Mouse (Mus musculus): Measurements from ENCODE around the gene Mastl. TPM values are rescaled to one million over a fixed set of nuclear protein-coding genes. Genes with fewer than 3 reads are reported as not detected.
A peak's percentile ranks its signal among the peaks of the same experiment; 100 is the strongest.

Gene Mastl
- polyA plus RNA-seq, 1 experiment from 2014 or later: 10.2 TPM

DNA sequence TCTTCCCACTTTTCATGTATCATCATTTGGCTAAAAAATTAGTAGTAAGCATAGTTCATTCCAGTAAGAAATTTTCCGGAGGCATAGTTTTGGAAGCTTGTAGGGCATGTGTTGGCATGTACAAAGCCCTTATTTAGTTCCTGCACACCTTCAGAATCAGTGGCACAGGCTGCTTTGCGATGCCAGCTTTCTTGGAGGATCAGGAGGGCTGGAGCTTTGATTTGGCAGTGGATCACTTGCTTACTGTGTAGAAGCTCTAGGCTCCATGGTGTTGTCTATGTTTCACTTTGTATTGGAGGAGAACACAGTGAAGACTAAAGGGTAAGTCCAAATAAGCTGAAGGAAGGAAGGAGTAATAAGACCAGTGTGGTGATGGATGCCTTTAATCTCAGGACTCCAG is 85.3 kb downstream of the Mastl start:
- H3K27ac ChIP-seq (ENCODE audit: low read depth, low read length): no peak overlapping the region
- H3K4me1 ChIP-seq (ENCODE audit: control insufficient read depth, insufficient read depth, low read length): no peaks in the 10 kb centered on the region
- no peak overlapping the region for H3K4me2 ChIP-seq
- H3K27me3 ChIP-seq (ENCODE audit: control insufficient read depth, insufficient read depth, low read length): no peaks in the 10 kb centered on the region
- no peak for ATAC-seq (replicated peaks; ENCODE audit: insufficient number of reproducible peaks, low FRiP score, low TSS enrichment)
- no peak overlapping the region for H3K9ac ChIP-seq (ENCODE audit: low read depth, low read length)
- no peaks in the 10 kb centered on the region for H3K9me3 ChIP-seq (replicated peaks; ENCODE audit: control insufficient read depth, low read length)
- no peak overlapping the region for H3K4me3 ChIP-seq (ENCODE audit: low read depth, low read length)
- H3K36me3 ChIP-seq (ENCODE audit: control insufficient read depth, insufficient read depth, low read length): 0 out of 2 replicates have a peak, but pooled peaks cover 2% of the 10 kb centered on the region
- WGBS (ENCODE audit: insufficient replicate concordance): 94% methylated on average over 2 of the region's 2 CpGs

DNA sequence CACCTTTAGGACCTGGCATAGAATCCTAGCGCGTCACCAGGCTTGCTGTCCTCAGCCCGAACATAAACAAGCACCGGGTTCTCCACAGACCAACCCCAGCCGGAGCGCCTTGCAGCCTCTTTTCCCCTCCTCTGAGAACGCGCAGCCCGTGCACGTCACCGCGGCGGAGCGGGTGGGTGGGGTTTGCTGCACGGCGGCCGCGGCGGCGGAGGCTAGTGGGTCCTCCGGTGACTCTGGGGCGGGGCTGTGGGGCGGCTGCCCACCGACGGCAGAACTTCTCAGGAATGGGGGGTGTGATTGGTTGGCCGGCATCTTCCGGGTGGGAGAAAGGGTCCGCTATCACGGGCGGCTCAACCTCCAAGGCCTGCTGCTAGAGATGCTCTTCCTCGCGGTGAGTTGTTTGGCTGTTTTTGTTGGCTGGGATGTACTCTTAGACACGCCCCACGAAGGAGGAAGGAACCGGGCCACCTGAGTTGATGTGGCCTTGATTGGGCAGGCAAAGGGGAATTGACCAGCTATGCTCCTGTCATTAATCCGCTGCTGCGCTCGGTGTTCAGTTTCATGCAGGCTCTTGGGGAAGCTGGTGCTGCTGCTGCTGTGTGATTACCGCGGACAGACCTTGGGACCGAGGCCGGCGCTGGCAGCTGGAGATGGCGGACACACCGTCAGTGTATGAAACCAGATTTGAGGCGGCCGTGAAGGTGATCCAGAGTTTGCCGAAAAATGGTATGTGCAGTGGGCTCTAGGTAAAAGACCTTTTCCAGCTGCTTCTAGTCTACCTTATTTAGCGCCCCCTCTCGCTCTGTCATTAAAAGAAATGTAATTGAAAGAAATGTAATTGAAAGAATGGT is 86.7 kb downstream of the Mastl start:
- H3K9me3 ChIP-seq (replicated peaks; ENCODE audit: control insufficient read depth, low read length): no peaks in the 10 kb centered on the region
- under 1% methylated on average over 50 of the region's 50 CpGs for WGBS (ENCODE audit: insufficient replicate concordance)

DNA sequence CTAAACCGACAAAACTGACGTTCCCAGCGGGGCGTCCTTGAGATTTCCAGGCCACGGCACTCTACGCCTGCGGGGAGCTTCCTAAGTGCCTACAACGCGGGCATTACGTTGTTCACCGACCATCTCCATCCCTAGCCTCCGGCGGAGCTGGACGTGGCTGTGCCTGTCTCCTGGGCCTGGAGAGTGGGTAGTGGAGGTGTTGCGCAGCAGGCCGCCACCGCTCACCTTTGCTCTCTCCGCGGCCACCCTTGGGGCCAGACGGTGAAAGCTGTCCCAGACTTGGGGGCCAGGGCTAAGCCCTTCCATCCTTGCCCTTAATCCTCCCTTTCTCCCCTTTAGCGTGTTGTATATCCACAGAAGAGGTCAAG is 87.5 kb downstream of the Mastl start:
- H3K4me3 ChIP-seq (ENCODE audit: low read depth, low read length): peak overlapping the region; percentile 68
- H3K27me3 ChIP-seq (ENCODE audit: control insufficient read depth, insufficient read depth, low read length): no peaks in the 10 kb centered on the region
- WGBS (ENCODE audit: insufficient replicate concordance): under 1% methylated on average over 21 of the region's 21 CpGs
- H3K36me3 ChIP-seq (ENCODE audit: control insufficient read depth, insufficient read depth, low read length): no peaks in the 10 kb centered on the region
- H3K27ac ChIP-seq (ENCODE audit: low read depth, low read length): peak overlapping the region; percentile 96
- peak overlapping the region; percentile 99 for H3K4me2 ChIP-seq
- H3K9me3 ChIP-seq (replicated peaks; ENCODE audit: control insufficient read depth, low read length): no peaks in the 10 kb centered on the region
- H3K4me1 ChIP-seq (ENCODE audit: control insufficient read depth, insufficient read depth, low read length): no peaks in the 10 kb centered on the region
- H3K9ac ChIP-seq (ENCODE audit: low read depth, low read length): peak overlapping the region; percentile 89
- peak; percentile 64 for ATAC-seq (replicated peaks; ENCODE audit: insufficient number of reproducible peaks, low FRiP score, low TSS enrichment)

More for the DNA sequence above, 86.7 kb downstream of the Mastl start:
- Histone ChIP-seq H3K4me3 (ENCODE audit: low read depth, low read length) (peak overlapping the region; percentile 68), H3K4me1 (ENCODE audit: control insufficient read depth, insufficient read depth, low read length) (no peaks in the 10 kb centered on the region), H3K4me2 (peak overlapping the region; percentile 99), H3K36me3 (ENCODE audit: control insufficient read depth, insufficient read depth, low read length) (no peaks in the 10 kb centered on the region), H3K27me3 (ENCODE audit: control insufficient read depth, insufficient read depth, low read length) (no peaks in the 10 kb centered on the region), H3K9ac (ENCODE audit: low read depth, low read length) (peak overlapping the region; percentile 89), H3K27ac (ENCODE audit: low read depth, low read length) (peak overlapping the region; percentile 96)
- ATAC-seq (replicated peaks; ENCODE audit: insufficient number of reproducible peaks, low FRiP score, low TSS enrichment): peak; percentile 88

DNA sequence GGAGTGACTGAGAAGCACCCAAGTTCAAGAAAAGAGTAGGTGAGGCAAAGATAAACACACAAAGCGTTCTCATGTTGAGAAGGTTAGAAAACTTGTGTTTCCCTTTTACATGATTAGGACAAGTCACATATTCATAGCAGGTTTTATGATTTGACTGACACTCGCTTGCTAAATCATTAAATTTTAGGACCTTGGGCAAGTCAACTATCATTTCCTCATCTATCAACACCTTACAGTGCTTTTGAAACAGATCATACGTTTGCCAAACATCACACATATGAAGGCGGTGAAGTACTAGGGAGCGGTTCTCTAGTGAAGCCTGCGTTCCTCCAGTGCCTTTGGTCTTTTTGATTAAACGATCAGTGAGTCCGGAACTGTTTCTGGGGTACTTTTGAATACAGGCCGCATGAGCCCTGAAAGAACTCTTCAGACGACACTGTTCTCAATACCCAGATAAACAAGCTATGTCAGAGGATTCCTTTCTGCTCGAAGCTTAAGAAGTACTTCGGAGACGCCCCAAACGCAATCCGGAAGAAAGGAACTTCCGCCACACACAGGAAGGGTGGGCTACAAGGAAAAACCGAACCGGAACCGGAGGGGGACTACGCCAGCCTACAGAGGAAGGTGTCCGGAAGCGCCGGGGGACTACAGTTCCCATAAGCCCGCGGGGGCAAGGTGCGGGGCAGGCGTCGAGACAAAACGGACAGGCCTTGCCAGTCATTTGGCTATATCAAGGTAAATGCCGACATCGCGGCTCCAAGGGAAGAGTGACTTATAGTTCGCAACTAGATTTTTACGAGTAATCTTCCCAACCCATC is 88.1 kb downstream of the Mastl start, which contains the start of gene Acbd5:
Gene Acbd5 (plus strand): TSS at position 616 of the 818 bp plus-strand sequence.
- Histone ChIP-seq H3K9ac (ENCODE audit: low read depth, low read length) (peak within 1 kb of the TSS; percentile 89), H3K4me2 (peak within 1 kb of the TSS; percentile 99), H3K27me3 (ENCODE audit: control insufficient read depth, insufficient read depth, low read length) (no peaks in the 10 kb centered on the region), H3K4me1 (ENCODE audit: control insufficient read depth, insufficient read depth, low read length) (no peaks in the 10 kb centered on the region), H3K27ac (ENCODE audit: low read depth, low read length) (peak within 1 kb of the TSS; percentile 96), H3K36me3 (ENCODE audit: control insufficient read depth, insufficient read depth, low read length) (no peaks in the 10 kb centered on the region), H3K4me3 (ENCODE audit: low read depth, low read length) (peak within 1 kb of the TSS; percentile 68), H3K9me3 (replicated peaks; ENCODE audit: control insufficient read depth, low read length) (no peaks in the 10 kb centered on the region)
- WGBS (ENCODE audit: insufficient replicate concordance): 3% methylated on average over 34 of the region's 34 CpGs
- ATAC-seq (replicated peaks; ENCODE audit: insufficient number of reproducible peaks, low FRiP score, low TSS enrichment): peak; percentile 95

Other genes with a start within 250 kb of the Mastl start
- 34.6 and 35.3 TPM in 2 replicates for gene Abi1, start 115.8 kb downstream of the Mastl start, polyA plus RNA-seq (2014; fragmentation: Nextera tagmentation; extraction: Ambion mirVana)
- 22.7 and 28.2 TPM in 2 replicates for gene Acbd5, start 87.9 kb downstream of the Mastl start, polyA plus RNA-seq (2014; fragmentation: Nextera tagmentation; extraction: Ambion mirVana)
- 58.2 and 62.5 TPM in 2 replicates for gene Yme1l1, start 345 bp upstream of the Mastl start, polyA plus RNA-seq (2014; fragmentation: Nextera tagmentation; extraction: Ambion mirVana)
- gene 4931423N10Rik, start 51.5 kb upstream of the Mastl start, polyA plus RNA-seq (2014; fragmentation: Nextera tagmentation; extraction: Ambion mirVana): not detected in 2 replicates
- 0.17 TPM in 1 of 2 replicates, not detected in the other for gene Nxph2, start 165.2 kb upstream of the Mastl start, polyA plus RNA-seq (2014; fragmentation: Nextera tagmentation; extraction: Ambion mirVana)